Mouse (Mus musculus) cerebellum, postnatal 36 days (tissue): ENCODE measurements around the gene Tnrc18.
A peak's percentile ranks its signal among the peaks of the same experiment; 100 is the strongest.

Experiments used
- DNase-seq, 2 experiments: peaks; one replicate each; pipeline ENCODE4 v3.0.0; 2021 to 2022; ENCODE audit warnings: mixed read lengths in 2 of 2

The Tnrc18 gene

GRCm38 (mm10) chr5:142771034-142771433 is 46.4 kb downstream of the Tnrc18 start:
- DNase-seq, result no peak

- DNase-seq, result no peak
These were observed 47.8 kb downstream of the Tnrc18 start for GRCm38 (mm10) chr5:142769641-142770040.

- DNase-seq, result no peak
These were observed 48.9 kb downstream of the Tnrc18 start for GRCm38 (mm10) chr5:142768352-142769267.

GRCm38 (mm10) chr5:142767937-142768336 is 49.5 kb downstream of the Tnrc18 start:
- DNase-seq, result peak; percentile 77 to 86

- no peak for DNase-seq
These were observed 50.8 kb downstream of the Tnrc18 start for GRCm38 (mm10) chr5:142766708-142767107.

- DNase-seq, result no peak
These were observed 52.6 kb downstream of the Tnrc18 start for GRCm38 (mm10) chr5:142764889-142765288.

- DNase-seq, result no peak
These were observed 53.2 kb downstream of the Tnrc18 start for GRCm38 (mm10) chr5:142764306-142764705.

GRCm38 (mm10) chr5:142762082-142762807 is 55.2 kb downstream of the Tnrc18 start:
- DNase-seq, result no peak

GRCm38 (mm10) chr5:142761326-142761983 is 56.0 kb downstream of the Tnrc18 start:
- DNase-seq, result peak; percentile 72 to 73

- DNase-seq, result no peak
These were observed 57.7 kb downstream of the Tnrc18 start for GRCm38 (mm10) chr5:142759786-142760185.

- DNase-seq, result no peak
These were observed 65.2 kb downstream of the Tnrc18 start for GRCm38 (mm10) chr5:142752241-142752640.

- DNase-seq, result no peak
These were observed 67.3 kb downstream of the Tnrc18 start for GRCm38 (mm10) chr5:142750173-142750572.

GRCm38 (mm10) chr5:142747026-142747629 is 70.3 kb downstream of the Tnrc18 start:
- DNase-seq, result no peak

GRCm38 (mm10) chr5:142739941-142740340 is 77.5 kb downstream of the Tnrc18 start:
- DNase-seq, result no peak

- no peak for DNase-seq
These were observed 85.5 kb downstream of the Tnrc18 start for GRCm38 (mm10) chr5:142731916-142732315.

GRCm38 (mm10) chr5:142730295-142730694 is 87.2 kb downstream of the Tnrc18 start:
- DNase-seq, result no peak

GRCm38 (mm10) chr5:142728301-142728700 is 89.2 kb downstream of the Tnrc18 start:
- DNase-seq, result no peak

- DNase-seq, result no peak
These were observed 90.7 kb downstream of the Tnrc18 start for GRCm38 (mm10) chr5:142726748-142727147.

- no peak for DNase-seq
These were observed 93.2 kb downstream of the Tnrc18 start for GRCm38 (mm10) chr5:142724265-142724664.

- peak; percentile 61 to 71 for DNase-seq
These were observed 93.8 kb downstream of the Tnrc18 start for GRCm38 (mm10) chr5:142723520-142724133.

- DNase-seq, result peak in 1 of 2 experiments; percentile 3
These were observed 97.6 kb downstream of the Tnrc18 start for GRCm38 (mm10) chr5:142719897-142720296.

- DNase-seq, result no peak
These were observed 99.0 kb downstream of the Tnrc18 start for GRCm38 (mm10) chr5:142718486-142718885.
